Mouse (Mus musculus) layer of hippocampus, adult 2 months (tissue): ENCODE measurements at regions not wholly inside any gene's neighbourhood (a gene's known extent, or its start where the extent isn't known, plus 50 kb on each side); places are given as distances from the start of the nearest gene placed in this dataset.

ENCODE experiments used
- DNase-seq, 2 experiments: peaks; one replicate each; pipeline ENCODE4 v3.0.0; 2022; ENCODE audit warnings: low spot score in 2 of 2
- H3K27ac ChIP-seq: fragments of 200-600 bp; 2 replicates; pipeline ENCODE4 v1.8.1; 2022
- H3K4me3 ChIP-seq: fragments of 200-600 bp; 2 replicates; pipeline ENCODE4 v1.8.1; 2022; ENCODE audit warnings: mild to moderate bottlenecking
- CTCF ChIP-seq: fragments of 200-600 bp; conservative IDR thresholded peaks from 2 replicates; pipeline ENCODE4 v1.8.1; 2022; ENCODE audit warnings: antibody characterized with exemption, mild to moderate bottlenecking, moderate library complexity

DNA sequence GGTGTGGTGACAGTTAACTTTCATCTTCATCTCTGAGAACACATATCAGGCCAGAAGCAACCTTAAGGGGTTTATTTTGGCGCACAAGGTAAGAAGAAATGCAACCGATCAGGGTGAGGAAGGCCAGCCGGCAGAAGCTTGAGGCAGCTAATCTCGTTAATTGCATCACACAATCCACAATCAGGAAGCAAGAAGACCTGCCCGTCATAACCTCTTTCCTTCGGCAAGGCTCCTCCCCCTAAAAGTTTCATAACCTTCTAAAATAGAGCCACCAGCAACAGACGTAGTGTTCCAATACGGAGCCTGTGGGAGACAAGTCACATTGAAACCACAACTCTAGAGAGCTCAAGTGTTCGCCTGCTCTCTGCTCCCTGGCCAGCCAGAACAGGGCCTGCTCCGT, 91.4 kb downstream of the Dyrk2 start:
- H3K4me3 ChIP-seq = no peak overlapping the region
- TF ChIP-seq CTCF = no peak
- no peak overlapping the region for H3K27ac ChIP-seq
- no peak for DNase-seq

DNA sequence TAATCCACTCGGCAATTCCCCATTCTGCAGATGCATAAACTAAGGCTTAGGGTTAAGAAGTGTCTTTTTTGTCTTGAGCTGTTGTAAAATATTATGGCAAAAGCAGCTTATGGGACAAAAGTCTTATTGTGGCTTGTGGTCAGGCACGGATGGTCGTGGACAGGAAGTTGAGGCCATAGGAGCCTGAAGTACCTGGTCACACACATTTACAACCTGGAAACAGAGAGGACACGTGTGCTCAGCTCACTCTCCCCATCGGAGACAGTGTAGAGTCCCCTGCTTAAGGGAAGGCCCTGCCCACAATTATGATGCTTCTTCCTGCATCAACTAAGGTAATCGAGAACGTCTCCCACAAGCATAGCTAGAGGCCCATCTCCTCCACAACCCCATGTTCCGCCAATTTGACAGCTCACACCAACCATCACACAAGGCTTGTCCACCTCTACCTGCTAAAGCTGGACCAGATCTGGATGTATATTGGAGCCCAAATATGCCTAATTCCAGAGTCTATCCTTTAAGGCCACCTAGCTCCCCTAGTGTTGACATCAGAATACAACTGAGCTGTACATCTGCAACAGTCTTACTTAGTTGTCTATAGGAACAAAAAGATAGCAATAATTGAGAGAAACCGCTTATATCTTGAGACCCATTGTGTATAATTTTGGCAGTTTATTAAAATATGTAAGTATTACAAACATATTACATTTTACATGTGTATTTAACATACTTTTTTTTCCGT, 89.0 kb downstream of the Dyrk2 start:
- Histone ChIP-seq H3K4me3 (no peak overlapping the region), H3K27ac (no peak overlapping the region)
- no peak for DNase-seq
- peak; percentile 56 for TF ChIP-seq CTCF

DNA sequence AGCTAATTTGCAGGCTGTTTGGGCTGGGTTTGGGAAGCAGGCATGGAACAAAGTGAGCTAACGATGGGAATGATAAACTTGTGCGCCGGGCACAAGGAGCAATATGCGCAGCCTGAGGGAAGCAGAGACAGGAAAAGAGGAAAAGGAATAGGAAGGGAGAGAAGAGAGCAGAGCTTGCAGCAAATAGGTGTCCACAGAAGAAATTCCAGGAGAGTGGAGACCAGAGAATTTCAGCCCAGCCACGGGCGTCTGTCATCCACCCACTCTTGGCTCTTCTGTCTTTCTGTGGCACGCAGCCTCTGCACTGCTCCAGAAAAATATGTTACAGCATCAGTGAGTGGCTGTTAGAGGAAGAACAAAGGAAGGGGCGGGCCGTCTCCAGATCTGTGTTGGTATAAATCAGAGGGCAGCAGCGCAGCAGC, 88.2 kb downstream of the Dyrk2 start:
- Histone ChIP-seq H3K27ac (peak overlapping the region; percentile 68), H3K4me3 (no peak overlapping the region; the same call in 1 of the 2 replicates)
- peak; percentile 28 to 70 for DNase-seq
- TF ChIP-seq CTCF = no peak

DNA sequence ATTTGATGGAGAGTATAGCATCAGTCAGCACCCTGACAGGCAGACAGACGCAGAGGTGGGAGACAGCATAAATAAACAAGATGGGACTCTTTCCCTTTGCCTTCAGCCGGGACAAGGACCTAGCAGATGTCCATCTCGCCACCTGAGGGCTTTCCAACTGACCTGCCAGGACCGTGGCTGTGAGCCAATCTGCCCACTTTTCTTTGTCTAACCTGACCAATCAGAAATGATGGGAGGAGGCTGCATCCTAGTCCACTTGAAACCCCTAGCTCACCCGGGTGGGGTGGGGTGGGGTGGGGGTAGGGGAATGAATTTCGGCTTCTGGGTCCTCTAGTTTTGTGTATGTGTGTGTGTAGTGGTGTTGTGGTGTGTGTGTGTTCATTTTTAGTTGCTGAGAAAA, 87.4 kb downstream of the Dyrk2 start:
- no peak for TF ChIP-seq CTCF
- Histone ChIP-seq H3K27ac (no peak overlapping the region), H3K4me3 (no peak overlapping the region)
- DNase-seq = no peak

DNA sequence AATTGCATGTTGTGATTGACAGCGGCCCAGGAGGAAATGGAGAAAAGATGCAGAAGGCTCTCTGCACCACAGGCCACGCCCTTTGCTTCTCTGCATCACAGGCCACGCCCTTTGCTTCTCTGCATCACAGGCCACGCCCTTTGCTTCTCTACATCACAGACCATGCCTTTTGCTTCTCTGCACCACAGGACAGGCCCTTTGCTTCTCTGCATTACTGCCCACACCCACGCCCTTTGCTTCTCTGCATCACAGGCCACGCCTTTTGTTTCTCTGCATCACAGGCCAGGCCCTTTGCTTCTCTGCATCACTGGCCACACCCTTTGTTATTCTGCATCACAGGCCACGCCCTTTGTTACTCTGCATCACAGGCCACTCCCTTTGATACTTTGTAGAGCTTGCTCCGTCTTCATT, 82.7 kb downstream of the Dyrk2 start:
- TF ChIP-seq CTCF = no peak
- DNase-seq = no peak
- Histone ChIP-seq H3K4me3 (no peak overlapping the region), H3K27ac (no peak overlapping the region)

DNA sequence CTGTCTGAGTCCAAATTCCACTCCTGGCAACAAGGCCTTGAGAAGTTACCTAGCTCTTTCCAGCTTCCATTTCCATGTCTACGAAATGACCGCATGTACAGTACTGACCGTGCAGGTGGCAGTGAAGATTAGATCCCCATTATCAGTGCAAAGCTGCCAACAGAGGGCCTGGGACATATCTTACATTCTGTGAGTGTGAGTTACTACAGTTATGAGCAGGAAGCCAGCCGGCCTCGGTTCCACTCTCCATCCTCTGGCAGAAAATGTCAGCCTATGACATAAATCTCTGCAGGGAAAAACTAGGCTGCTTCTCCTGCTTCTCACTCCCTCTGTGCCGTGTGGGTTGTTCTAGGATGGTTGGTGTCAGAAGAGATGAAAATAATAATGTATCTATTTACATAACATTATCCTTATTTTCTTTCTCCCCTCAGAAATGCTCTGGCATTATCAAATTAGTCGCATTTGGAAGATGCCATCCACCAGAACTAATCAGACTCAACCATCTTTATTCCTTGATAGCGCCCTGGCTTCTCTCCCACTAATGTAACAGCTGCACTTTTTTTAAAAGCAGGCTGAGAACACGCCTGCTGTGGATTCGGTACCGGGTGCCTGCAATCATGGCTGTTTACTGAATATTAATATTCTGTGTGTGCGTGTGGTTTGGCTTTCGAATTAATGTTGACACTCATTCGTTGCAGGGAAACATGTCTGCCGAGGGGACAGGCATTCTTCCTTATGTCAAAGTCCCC, 77.5 kb downstream of the Dyrk2 start:
- DNase-seq = peak in 1 of 2 experiments; percentile 26
- no peak overlapping the region for H3K4me3 ChIP-seq
- H3K27ac ChIP-seq = no peak overlapping the region
- no peak for TF ChIP-seq CTCF

DNA sequence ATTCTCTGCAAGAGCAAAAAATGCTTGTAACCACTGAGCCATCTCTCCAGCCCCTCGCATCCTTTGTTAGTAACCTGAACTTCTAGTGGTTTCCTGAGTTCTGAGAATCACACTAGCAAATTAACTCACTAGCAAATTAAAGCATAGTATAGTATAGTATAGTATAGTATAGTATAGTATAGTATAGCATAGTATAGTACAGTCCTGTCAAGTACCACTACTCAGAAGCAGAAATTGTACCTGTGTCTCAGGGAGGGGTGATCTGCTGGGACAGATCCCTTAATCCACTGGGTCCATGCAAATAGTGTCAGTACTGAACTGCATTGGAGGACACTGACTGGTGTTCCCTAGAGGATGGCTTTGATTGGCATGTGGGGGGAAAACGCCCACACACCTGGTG, 76.2 kb downstream of the Dyrk2 start:
- Histone ChIP-seq H3K4me3 (no peak overlapping the region), H3K27ac (no peak overlapping the region)
- TF ChIP-seq CTCF = no peak
- DNase-seq = peak in 1 of 2 experiments; percentile 10

DNA sequence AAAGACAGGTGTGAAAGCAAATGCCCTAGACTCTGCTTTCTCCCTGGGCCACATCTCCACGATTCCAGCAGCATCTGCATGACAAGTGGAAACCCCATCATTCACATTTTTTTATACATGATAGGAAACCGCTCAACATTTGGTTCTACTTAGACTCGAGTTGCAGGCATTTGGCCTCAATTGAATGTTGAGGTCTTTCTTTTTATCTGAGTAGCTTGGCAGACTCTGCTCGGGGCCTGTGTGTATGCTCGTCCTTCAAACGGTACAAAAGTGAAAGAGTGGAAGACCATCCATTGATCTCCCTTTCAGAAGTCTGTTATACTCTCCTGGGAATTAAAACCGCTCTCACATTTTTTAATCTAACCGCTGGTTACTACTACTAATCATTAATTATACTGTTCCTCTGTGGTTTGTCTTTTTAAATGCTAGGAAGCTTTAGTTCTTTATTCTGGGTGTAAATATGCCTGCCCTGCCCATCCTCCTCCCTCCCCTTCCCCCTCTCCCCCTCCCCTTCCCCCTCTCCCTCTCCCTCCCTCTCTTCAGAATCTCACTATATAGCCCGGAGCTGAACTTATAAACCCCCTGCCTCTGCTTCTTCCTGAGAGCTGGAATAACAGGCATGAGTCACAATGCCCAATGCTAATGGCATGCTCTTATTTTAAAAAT, 75.5 kb downstream of the Dyrk2 start:
- H3K27ac ChIP-seq = no peak overlapping the region
- no peak for TF ChIP-seq CTCF
- DNase-seq = no peak
- no peak overlapping the region for H3K4me3 ChIP-seq

DNA sequence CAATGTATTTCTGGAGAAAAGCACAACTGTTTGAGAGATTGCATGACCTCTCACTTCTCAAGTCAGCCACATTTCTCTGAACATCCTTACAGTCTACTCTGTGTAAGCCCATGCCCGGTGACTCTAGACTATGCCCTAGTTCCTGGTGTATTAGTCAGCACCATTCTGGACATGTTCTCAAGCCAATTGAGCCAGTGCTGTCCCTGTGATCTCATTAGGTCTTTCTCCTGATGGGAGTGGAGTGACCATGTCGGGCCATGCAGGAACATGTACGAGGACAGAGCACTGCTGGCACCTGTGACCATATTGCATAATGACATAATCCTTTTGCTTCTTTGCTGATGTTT, 75.0 kb downstream of the Dyrk2 start:
- Histone ChIP-seq H3K27ac (no peak overlapping the region), H3K4me3 (no peak overlapping the region)
- no peak for DNase-seq
- TF ChIP-seq CTCF = no peak

DNA sequence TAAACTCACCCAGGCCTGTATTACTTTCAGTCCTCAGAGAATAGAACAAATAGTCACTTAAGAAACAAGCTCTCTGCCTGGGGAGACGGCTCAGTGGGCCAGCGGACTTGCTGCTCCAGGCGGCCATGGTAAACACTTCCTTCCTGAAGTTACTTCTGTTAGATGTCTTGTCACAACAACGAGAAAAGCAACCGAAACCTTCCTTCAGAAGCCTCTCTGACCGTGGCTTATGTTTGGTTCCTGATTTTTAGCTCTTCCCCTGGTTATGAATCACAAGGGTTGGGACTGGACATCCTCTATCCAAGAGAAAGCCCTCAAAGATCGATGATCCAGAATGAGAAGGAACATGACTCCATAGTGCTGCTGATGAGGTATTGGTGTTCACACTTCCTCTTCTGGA, 73.5 kb downstream of the Dyrk2 start:
- TF ChIP-seq CTCF = no peak
- DNase-seq = no peak
- Histone ChIP-seq H3K27ac (no peak overlapping the region), H3K4me3 (no peak overlapping the region)

DNA sequence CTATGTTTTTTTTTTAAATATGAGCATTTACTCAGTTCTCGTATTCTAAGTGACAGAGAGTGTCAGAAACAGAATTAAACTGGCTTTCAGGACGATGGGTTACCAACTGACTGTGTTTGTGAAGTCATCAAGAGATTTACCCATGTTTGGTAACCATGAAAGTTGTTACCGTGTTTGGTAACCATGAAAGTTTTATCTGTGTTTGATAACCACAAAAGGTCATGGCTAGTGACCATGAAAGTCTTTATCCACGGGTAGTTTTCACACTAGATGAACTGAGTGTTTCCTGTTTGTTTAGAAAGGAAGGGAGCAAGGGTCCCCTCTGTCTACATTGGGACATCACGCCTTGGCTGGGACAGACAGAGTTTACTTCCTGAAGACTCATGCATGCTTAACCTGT, 72.8 kb downstream of the Dyrk2 start:
- no peak for TF ChIP-seq CTCF
- H3K4me3 ChIP-seq = no peak overlapping the region
- no peak overlapping the region for H3K27ac ChIP-seq
- no peak for DNase-seq

DNA sequence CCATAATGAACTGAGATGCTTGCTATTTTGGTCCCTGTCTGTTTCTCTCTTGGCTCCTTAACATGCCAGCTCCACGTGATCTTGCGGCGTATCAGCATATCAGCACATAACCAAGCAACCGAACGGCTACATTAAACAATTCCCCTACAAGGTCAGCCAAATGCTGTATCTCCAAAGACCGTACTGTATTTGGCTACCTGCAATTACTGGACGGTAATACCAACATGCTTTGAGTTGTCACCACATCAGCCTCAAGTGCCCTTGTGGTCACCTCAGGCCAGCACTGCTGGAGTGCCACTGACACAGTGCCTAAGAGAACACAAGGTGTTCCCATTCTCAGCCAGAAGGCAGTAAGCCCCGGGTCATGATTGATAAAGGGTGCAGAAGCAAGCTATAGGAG, 70.2 kb downstream of the Dyrk2 start:
- H3K27ac ChIP-seq = no peak overlapping the region
- no peak for TF ChIP-seq CTCF
- no peak for DNase-seq
- no peak overlapping the region for H3K4me3 ChIP-seq

DNA sequence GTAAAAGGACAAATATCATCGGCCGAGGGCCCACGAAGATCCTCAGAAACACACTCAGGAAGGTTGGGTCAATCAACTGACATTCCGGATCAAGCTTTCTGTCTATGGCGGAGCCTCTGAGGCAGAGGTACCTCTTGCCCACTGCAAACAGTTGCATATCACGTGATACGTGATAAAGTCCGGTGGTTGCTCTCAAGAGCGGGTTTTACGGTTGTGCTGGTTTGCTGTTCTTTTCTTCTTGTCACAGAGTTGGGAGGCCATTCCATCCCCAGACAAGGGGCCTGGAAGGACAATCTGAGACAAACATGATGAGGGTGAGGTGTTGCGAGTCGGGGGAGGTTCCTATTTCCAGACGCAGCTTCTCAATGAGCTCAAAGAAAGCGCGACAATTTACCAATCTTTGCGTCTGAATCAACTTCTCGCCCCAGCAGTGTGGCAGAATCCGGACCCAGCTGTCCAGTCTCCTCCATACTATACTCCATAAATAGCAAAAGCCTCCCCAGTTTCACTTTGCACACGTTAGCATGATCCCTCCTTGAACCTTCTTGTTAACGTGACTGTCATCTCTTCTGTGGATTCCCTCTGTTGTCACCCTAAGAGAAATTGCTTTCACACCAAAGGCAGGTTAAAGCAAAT, 66.0 kb downstream of the Dyrk2 start:
- no peak for TF ChIP-seq CTCF
- no peak for DNase-seq
- Histone ChIP-seq H3K27ac (no peak overlapping the region), H3K4me3 (no peak overlapping the region)

DNA sequence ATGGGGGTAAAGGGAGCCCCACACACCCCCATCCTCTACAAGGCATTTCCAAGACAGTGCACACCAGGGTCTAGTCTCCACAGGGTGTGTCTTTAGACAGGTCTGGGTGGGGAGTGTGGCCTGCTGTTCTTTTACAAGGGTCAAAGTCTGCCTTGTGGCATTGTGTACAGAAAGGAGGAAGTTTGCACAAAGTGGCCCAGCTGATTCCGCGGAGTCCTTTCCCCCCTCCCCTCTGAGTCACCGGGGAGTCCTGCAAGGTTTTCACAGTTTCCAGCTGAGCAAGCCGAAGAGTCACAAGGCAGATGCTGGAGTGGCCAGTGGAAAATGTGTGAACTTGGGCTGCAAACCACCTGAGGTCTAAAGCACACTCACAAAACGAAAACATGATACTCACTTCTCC, 65.4 kb downstream of the Dyrk2 start:
- no peak overlapping the region for H3K4me3 ChIP-seq
- H3K27ac ChIP-seq = no peak overlapping the region
- DNase-seq = peak in 1 of 2 experiments; percentile 3
- TF ChIP-seq CTCF = no peak
